Mouse (Mus musculus) ES-Bruce4 (cell line): Measurements from ENCODE around the gene Grin3a.

ENCODE experiments used
- CTCF ChIP-seq: IDR thresholded peaks from one replicate; pipeline ENCODE4 v1.8.1; 2011; ENCODE audit warnings: low read depth, low read length
- EP300 ChIP-seq: IDR thresholded peaks from 2 replicates; pipeline ENCODE4 v1.6.1; 2011; ENCODE audit warnings: low read depth, low read length; ENCODE audit not compliant: insufficient read depth
- POLR2A ChIP-seq: IDR thresholded peaks from one replicate; pipeline ENCODE4 v1.8.1; 2011; ENCODE audit warnings: low read length; ENCODE audit not compliant: insufficient read depth

GRCm38 (mm10) chr4:49681812-49682211 is 163.7 kb downstream of the Grin3a start, which contains the start of gene Ppp3r2:
- TF ChIP-seq EP300 (no peak), CTCF (no peak), POLR2A (no peak)
